Mouse (Mus musculus): ENCODE measurements around the gene Pptc7.

DNA sequence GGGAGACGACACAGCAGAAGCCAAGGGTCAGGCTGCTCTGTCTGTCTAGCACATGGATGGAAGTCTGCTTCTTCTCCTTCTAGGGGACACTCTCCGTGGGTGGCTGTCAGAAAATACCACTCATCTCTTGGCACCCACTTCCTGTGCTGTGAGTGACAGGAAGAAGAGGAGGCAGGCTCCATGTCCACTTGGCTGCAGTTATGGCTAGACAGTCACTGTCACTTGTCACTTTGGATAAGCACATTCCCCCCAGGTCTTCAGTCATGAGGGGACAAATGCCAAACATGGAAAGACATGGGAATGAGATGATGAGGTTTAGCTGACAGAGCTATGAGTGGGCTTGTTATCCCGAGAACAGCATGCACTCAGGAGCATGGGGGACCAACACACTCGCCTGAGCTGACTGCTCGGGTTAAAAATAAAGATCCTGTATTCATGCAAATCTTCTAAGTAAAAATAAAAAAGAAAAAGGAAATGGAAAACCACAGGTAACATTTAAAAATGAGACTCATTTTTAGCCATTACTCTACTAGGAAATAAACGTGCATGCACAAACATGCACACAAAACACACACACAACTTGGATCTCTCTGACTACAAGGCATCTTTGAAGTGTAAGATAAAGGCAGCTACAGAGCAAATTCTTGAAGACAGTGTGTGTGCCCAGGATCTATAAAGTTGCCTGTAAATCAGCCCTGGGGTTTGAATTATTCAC, 26.0 kb upstream of the Pptc7 start:
- no peak for TF ChIP-seq CTCF (IDR thresholded peaks at IDR 0.05; ENCODE audit: control insufficient read depth, insufficient read depth, insufficient replicate concordance, low read depth, low read length)
- TF ChIP-seq POLR2A (IDR thresholded peaks at IDR 0.05; ENCODE audit: control insufficient read depth, low read depth, low read length), result no peak
